Comparison of ENCODE assay signal across 8 mouse cellular contexts in genomic region chr7:68369694-68370093, GRCm38 (mm10).
DNase-seq lines count a peak whose midpoint lies in the region; ATAC-seq lines count a peak whose summit lies in the region.

No protein-coding gene starts in this region.

- no peak overlapping the region for H3K27ac ChIP-seq in intestine, embryonic 15.5 days
- no peak overlapping the region for H3K27ac ChIP-seq in midbrain, embryonic 12.5 days (replicated peaks)

- H3K4me1 ChIP-seq in intestine, embryonic 15.5 days (replicated peaks) = no peaks in the 10 kb centered on the region
- peaks cover 8% of the 10 kb centered on the region; the same call in 1 of the 2 replicates for H3K4me1 ChIP-seq in midbrain, embryonic 12.5 days

- peak; percentile 86 for DNase-seq in ZHBTc4 (ENCODE audit: low read depth, low spot score)
- peak; percentile 79 to 87 for DNase-seq in cerebellum, postnatal 4 days (ENCODE audit: low spot score in 2 of 2)
- DNase-seq in gastrocnemius, postnatal 10 days = peak; percentile 84
- peak; percentile 83 for DNase-seq in left cerebral cortex, postnatal 4 days
- peak; percentile 86 for DNase-seq in right cerebral cortex, postnatal 4 days
- peak; percentile 48 to 81 for DNase-seq in urinary bladder, postnatal 4 days (ENCODE audit: low spot score in 2 of 2)

- H3K9ac ChIP-seq in intestine, embryonic 15.5 days = no peak overlapping the region
- no peak overlapping the region for H3K9ac ChIP-seq in midbrain, embryonic 12.5 days (replicated peaks)

- intact Hi-C loops in left cerebral cortex, postnatal 4 days (cut with DNase I) = loop anchor here (5.0 to 10.0 kb wide), 2 partner anchors 113 to 205 kb away; no protein-coding TSS in a partner anchor

- peak; percentile 68 for ATAC-seq in intestine, embryonic 15.5 days
- ATAC-seq in midbrain, embryonic 12.5 days (ENCODE audit: low FRiP score, low read depth) = peak; percentile 60

- peak overlapping the region; percentile 23; the same call in 1 of the 2 replicates for H3K4me3 ChIP-seq in intestine, embryonic 15.5 days (replicated peaks)
- peak overlapping the region; percentile 35 for H3K4me3 ChIP-seq in midbrain, embryonic 12.5 days

- peaks cover 10% of the 10 kb centered on the region for H3K27me3 ChIP-seq in intestine, embryonic 15.5 days (replicated peaks)
- H3K27me3 ChIP-seq in midbrain, embryonic 12.5 days = peaks cover 40% of the 10 kb centered on the region

- H3K36me3 ChIP-seq in intestine, embryonic 15.5 days = no peaks in the 10 kb centered on the region
- no peaks in the 10 kb centered on the region for H3K36me3 ChIP-seq in midbrain, embryonic 12.5 days

- no peaks in the 10 kb centered on the region for H3K9me3 ChIP-seq in intestine, embryonic 15.5 days
- H3K9me3 ChIP-seq in midbrain, embryonic 12.5 days = no peaks in the 10 kb centered on the region

- WGBS in intestine, embryonic 15.5 days = 0% methylated on average over 11 of the region's 13 CpGs
- 2% methylated on average over 12 of the region's 13 CpGs for WGBS in midbrain, embryonic 12.5 days

- H3K4me2 ChIP-seq in intestine, embryonic 15.5 days (replicated peaks) = peak overlapping the region; percentile 56
- peak overlapping the region; percentile 54 for H3K4me2 ChIP-seq in midbrain, embryonic 12.5 days (replicated peaks)
